7 mouse cellular contexts compared by ENCODE assay signal in the genomic region with DNA sequence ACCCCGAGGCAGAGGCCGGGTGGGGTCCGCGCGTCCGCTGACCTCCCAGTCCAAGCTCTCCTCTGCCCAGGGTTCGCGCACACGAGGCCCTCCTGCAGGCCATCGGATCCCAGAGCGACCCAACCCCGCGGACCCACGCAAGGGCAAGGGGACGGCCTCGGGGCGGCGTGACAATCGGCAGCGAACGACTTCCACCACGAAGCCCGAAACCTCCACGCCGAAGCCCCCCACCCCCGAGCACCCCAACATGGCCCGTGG. TPM values are rescaled to one million over a fixed set of nuclear protein-coding genes. Genes with fewer than 3 reads are reported as not detected.
DNase-seq lines count a peak whose midpoint lies in the region; ATAC-seq lines count a peak whose summit lies in the region.

No protein-coding gene starts in this region.

- no peak overlapping the region for H3K27ac ChIP-seq in lung, embryonic 16.5 days (ENCODE audit: low read length)
- no peak overlapping the region for H3K27ac ChIP-seq in forebrain, embryonic 11.5 days (ENCODE audit: low read depth, low read length)
- no peak overlapping the region for H3K27ac ChIP-seq in limb, embryonic 12.5 days
- no peak overlapping the region for H3K27ac ChIP-seq in stomach, embryonic 14.5 days (ENCODE audit: low read length)

- peak; percentile 64 for ATAC-seq in lung, embryonic 16.5 days (ENCODE audit: low read depth)
- ATAC-seq in forebrain, embryonic 11.5 days (replicated peaks; ENCODE audit: low FRiP score): peak; percentile 55
- ATAC-seq in limb, embryonic 12.5 days (ENCODE audit: insufficient number of reproducible peaks, insufficient read depth, low FRiP score, low TSS enrichment, low read depth): peak; percentile 30; the same call in 1 of the 2 replicates
- ATAC-seq in stomach, embryonic 14.5 days (ENCODE audit: insufficient number of reproducible peaks, insufficient read depth, low FRiP score, low read depth): peak; percentile 48

- peaks cover 4% of the 10 kb centered on the region; the same call in 1 of the 2 replicates for H3K27me3 ChIP-seq in lung, embryonic 16.5 days (ENCODE audit: control insufficient read depth, insufficient read depth, low read depth, low read length)
- H3K27me3 ChIP-seq in forebrain, embryonic 11.5 days (ENCODE audit: control insufficient read depth, insufficient read depth, low read length): peaks cover 27% of the 10 kb centered on the region
- peaks cover 60% of the 10 kb centered on the region for H3K27me3 ChIP-seq in limb, embryonic 12.5 days
- no peaks in the 10 kb centered on the region; the same call in 1 of the 2 replicates for H3K27me3 ChIP-seq in stomach, embryonic 14.5 days (ENCODE audit: control insufficient read depth, insufficient read depth, low read length)

- H3K4me3 ChIP-seq in lung, embryonic 16.5 days (ENCODE audit: low read length): peak overlapping the region; percentile 78
- peak overlapping the region; percentile 63 for H3K4me3 ChIP-seq in forebrain, embryonic 11.5 days (ENCODE audit: low read depth, low read length)
- H3K4me3 ChIP-seq in limb, embryonic 12.5 days (replicated peaks): peak overlapping the region; percentile 70
- H3K4me3 ChIP-seq in stomach, embryonic 14.5 days (ENCODE audit: low read depth, low read length): peak overlapping the region; percentile 72

- no peaks in the 10 kb centered on the region for H3K9me3 ChIP-seq in lung, embryonic 16.5 days (ENCODE audit: control insufficient read depth, low read length)
- no peaks in the 10 kb centered on the region for H3K9me3 ChIP-seq in forebrain, embryonic 11.5 days (ENCODE audit: control insufficient read depth, low read length)
- H3K9me3 ChIP-seq in limb, embryonic 12.5 days: no peaks in the 10 kb centered on the region
- no peaks in the 10 kb centered on the region for H3K9me3 ChIP-seq in stomach, embryonic 14.5 days (ENCODE audit: control insufficient read depth, low read depth, low read length)

- no peak for DNase-seq in lung, postnatal 14 days
- no peak for DNase-seq in forebrain, embryonic 11.5 days (ENCODE audit: low spot score)
- DNase-seq in urinary bladder, postnatal 25 days (ENCODE audit: low spot score): no peak
- no peak for DNase-seq in gastrocnemius, postnatal 10 days

- WGBS in lung, embryonic 16.5 days: 2% methylated on average over 25 of the region's 27 CpGs
- WGBS in forebrain, embryonic 11.5 days: 10% methylated on average over 27 of the region's 27 CpGs
- 11% methylated on average over 27 of the region's 27 CpGs for WGBS in limb, embryonic 12.5 days
- 9% methylated on average over 27 of the region's 27 CpGs for WGBS in stomach, embryonic 14.5 days

- H3K4me1 ChIP-seq in lung, embryonic 16.5 days (replicated peaks; ENCODE audit: control insufficient read depth, insufficient read depth, low read length): peaks cover 2% of the 10 kb centered on the region; the same call in 1 of the 2 replicates
- H3K4me1 ChIP-seq in forebrain, embryonic 11.5 days (replicated peaks; ENCODE audit: control insufficient read depth, insufficient read depth, low read length): peaks cover 2% of the 10 kb centered on the region; the same call in 1 of the 2 replicates
- peaks cover 11% of the 10 kb centered on the region; the same call in 1 of the 2 replicates for H3K4me1 ChIP-seq in limb, embryonic 12.5 days (replicated peaks)
- H3K4me1 ChIP-seq in stomach, embryonic 14.5 days (ENCODE audit: control insufficient read depth, insufficient read depth, low read length): peaks cover 5% of the 10 kb centered on the region; the same call in 1 of the 2 replicates

- H3K4me2 ChIP-seq in lung, embryonic 16.5 days (ENCODE audit: low read depth, low read length): peak overlapping the region; percentile 95
- H3K4me2 ChIP-seq in forebrain, embryonic 11.5 days (ENCODE audit: low read depth, low read length, severe bottlenecking): peak overlapping the region; percentile 93
- peak overlapping the region; percentile 91 for H3K4me2 ChIP-seq in limb, embryonic 12.5 days
- peak overlapping the region; percentile 91 for H3K4me2 ChIP-seq in stomach, embryonic 14.5 days (replicated peaks; ENCODE audit: low read depth, low read length)

- H3K36me3 ChIP-seq in lung, embryonic 16.5 days (ENCODE audit: control insufficient read depth, insufficient read depth, low read length): no peaks in the 10 kb centered on the region
- H3K36me3 ChIP-seq in forebrain, embryonic 11.5 days (ENCODE audit: control insufficient read depth, insufficient read depth, low read length): no peaks in the 10 kb centered on the region
- H3K36me3 ChIP-seq in limb, embryonic 12.5 days: no peaks in the 10 kb centered on the region
- no peaks in the 10 kb centered on the region for H3K36me3 ChIP-seq in stomach, embryonic 14.5 days (ENCODE audit: control insufficient read depth, insufficient read depth, low read length)

- H3K9ac ChIP-seq in lung, embryonic 16.5 days (ENCODE audit: low read length): peak overlapping the region; percentile 80
- peak overlapping the region; percentile 75 for H3K9ac ChIP-seq in forebrain, embryonic 11.5 days (ENCODE audit: low read length)
- H3K9ac ChIP-seq in limb, embryonic 12.5 days (replicated peaks): peak overlapping the region; percentile 84
- peak overlapping the region; percentile 65 for H3K9ac ChIP-seq in stomach, embryonic 14.5 days (replicated peaks; ENCODE audit: low read depth, low read length)

RNA-seq across cellular contexts. Expression of a gene that starts 0.3 kb away (rescaled TPM):
- polyA plus RNA-seq in lung, embryonic 16.5 days (2015; fragmentation: Nextera tagmentation; extraction: Ambion mirVana): 7.0 and 9.5 TPM in 2 replicates
- polyA plus RNA-seq in forebrain, embryonic 11.5 days (2014; fragmentation: Nextera tagmentation; extraction: Ambion mirVana): 2.3 and 3.1 TPM in 2 replicates
- 5.6 and 6.9 TPM in 2 replicates for polyA plus RNA-seq in limb, embryonic 12.5 days (2016; fragmentation: Nextera tagmentation; extraction: Ambion mirVana)
- 4.7 and 6.2 TPM in 2 replicates for polyA plus RNA-seq in stomach, embryonic 14.5 days (2014; fragmentation: Nextera tagmentation; extraction: Ambion mirVana)
- total RNA-seq in gastrocnemius, postnatal 10 days (2021): 10 to 100 TPM; 42.3 to 48.3 TPM

RNA-seq across cellular contexts. Expression of a gene that starts 35.3 kb away (rescaled TPM):
- 139 and 146 TPM in 2 replicates for polyA plus RNA-seq in lung, embryonic 16.5 days (2015; fragmentation: Nextera tagmentation; extraction: Ambion mirVana)
- 158 and 159 TPM in 2 replicates for polyA plus RNA-seq in forebrain, embryonic 11.5 days (2014; fragmentation: Nextera tagmentation; extraction: Ambion mirVana)
- polyA plus RNA-seq in limb, embryonic 12.5 days (2016; fragmentation: Nextera tagmentation; extraction: Ambion mirVana): 155 and 166 TPM in 2 replicates
- 169 and 175 TPM in 2 replicates for polyA plus RNA-seq in stomach, embryonic 14.5 days (2014; fragmentation: Nextera tagmentation; extraction: Ambion mirVana)
- 10 to 100 TPM; 27.6 to 32.0 TPM for total RNA-seq in gastrocnemius, postnatal 10 days (2021)

RNA-seq across cellular contexts. Expression of a gene that starts 37.3 kb away (rescaled TPM):
- polyA plus RNA-seq in lung, embryonic 16.5 days (2015; fragmentation: Nextera tagmentation; extraction: Ambion mirVana): 0.43 and 0.67 TPM in 2 replicates
- polyA plus RNA-seq in forebrain, embryonic 11.5 days (2014; fragmentation: Nextera tagmentation; extraction: Ambion mirVana): 18.4 and 19.2 TPM in 2 replicates
- polyA plus RNA-seq in limb, embryonic 12.5 days (2016; fragmentation: Nextera tagmentation; extraction: Ambion mirVana): 0.12 and 0.20 TPM in 2 replicates
- polyA plus RNA-seq in stomach, embryonic 14.5 days (2014; fragmentation: Nextera tagmentation; extraction: Ambion mirVana): 0.74 and 0.78 TPM in 2 replicates
- total RNA-seq in gastrocnemius, postnatal 10 days (2021): under 1 TPM; 0.93 to 0.96 TPM

Comparison
In these comparisons a context has a peak if more than half of its experiments do, and no peak if none do; other contexts are left out.
1. RNA of a gene that starts 37.3 kb away (polyA plus RNA-seq): 18.4 to 19.2 TPM in forebrain, embryonic 11.5 days; 0.74 to 0.78 TPM in stomach, embryonic 14.5 days, 0.43 to 0.67 TPM in lung, embryonic 16.5 days and 0.12 to 0.20 TPM in limb, embryonic 12.5 days; every median in the first group is over 10 times any median in the second.
2. Peak in every context shown above with its lines, with median percentiles within 50 percentile points of each other: ATAC-seq, H3K4me2 ChIP-seq, H3K4me3 ChIP-seq and H3K9ac ChIP-seq.